Mouse (Mus musculus): Measurements from ENCODE around the gene Olfr46.
"Not testable (repeated sequence)": the region's sequence is repeated elsewhere in the genome, so short reads cannot be mapped to it uniquely, and the experiment has no call there.

Olfr46 gene

DNA sequence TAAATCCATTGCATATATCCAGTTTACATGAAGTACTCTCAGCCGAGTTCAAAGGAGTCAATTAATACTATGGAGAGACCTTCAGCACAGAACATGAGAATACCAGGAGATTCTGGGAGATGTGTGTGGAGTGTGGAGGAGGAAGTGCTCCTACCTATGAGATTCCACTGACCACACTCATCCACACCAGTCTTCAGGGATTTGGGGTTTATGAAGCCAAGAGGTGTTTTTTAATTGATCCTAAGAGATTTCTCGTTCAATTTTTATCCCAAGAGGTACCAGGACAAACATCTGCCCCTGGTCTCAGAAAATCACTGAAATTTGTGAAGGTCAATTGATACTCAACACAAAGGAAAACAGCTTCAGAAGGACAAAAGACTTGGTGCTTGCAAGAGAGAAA, at the start of gene Olfr46:
Gene Olfr46, plus strand, starts transcription at position 301 of the 400 bp plus-strand sequence.
- not testable (repeated sequence) for DNase-seq (ENCODE audit: low read depth, low spot score)

DNA sequence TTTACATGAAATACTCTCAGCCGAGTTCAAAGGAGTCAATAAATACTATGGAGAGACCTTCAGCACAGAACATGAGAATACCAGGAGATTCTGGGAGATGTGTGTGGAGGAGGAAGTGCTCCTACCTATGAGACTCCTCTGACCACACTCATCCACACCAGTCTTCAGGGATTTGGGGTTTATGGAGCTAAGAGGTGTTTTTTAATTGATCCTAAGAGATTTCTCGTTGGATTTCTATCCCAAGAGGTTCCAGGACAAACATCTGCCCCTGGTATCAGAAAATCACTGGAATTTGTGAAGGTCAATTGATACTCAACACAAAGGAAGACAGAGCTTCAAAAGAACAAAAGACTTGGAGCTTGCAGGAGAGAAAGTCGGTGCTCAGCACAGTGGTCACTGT, 33.5 kb upstream of the Olfr46 start, which contains the start of gene Olfr538:
Gene Olfr538, plus strand, starts transcription at position 301 of the 400 bp plus-strand sequence.
- DNase-seq (ENCODE audit: low read depth, low spot score), result no peak

DNA sequence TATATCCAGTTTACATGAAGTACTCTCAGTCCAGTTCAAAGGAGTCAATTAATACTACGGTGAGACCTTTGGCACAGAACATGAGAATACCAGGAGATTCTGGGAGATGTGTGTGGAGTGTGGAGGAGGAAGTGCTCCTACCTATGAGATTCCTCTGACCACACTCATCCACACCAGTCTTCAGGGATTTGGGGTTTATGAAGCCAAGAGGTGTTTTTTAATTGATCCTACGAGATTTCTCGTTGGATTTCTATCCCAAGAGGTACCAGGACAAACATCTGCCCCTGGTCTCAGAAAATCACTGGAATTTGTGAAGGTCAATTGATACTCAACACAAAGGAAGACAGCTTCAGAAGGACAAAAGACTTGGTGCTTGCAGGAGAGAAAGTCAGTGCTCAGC, 27.6 kb downstream of the Olfr46 start, which contains the start of gene Olfr61:
Gene Olfr61, plus strand, starts transcription at position 301 of the 400 bp plus-strand sequence.
- not testable (repeated sequence) for DNase-seq (ENCODE audit: low read depth, low spot score)

DNA sequence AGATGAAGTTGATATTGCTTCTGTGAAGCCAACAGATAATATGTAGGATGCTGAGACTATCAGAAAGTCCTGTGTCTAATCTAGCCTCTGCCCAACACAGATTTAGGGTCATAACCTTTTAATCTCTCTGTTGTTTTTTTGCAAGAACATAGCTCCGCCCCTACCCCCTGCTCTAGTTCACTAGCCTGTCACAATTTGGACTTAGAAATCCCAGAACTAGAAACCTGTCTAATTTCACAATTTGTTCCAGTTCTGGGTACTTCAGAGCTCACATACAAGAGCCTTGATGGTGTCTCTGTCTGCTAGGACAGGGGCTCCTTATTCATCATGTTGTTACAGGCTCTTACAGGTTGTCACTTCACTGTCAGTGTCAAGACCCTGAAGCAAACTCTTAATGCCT, 29.5 kb downstream of the Olfr46 start:
- no peak for DNase-seq (ENCODE audit: low read depth, low spot score)

DNA sequence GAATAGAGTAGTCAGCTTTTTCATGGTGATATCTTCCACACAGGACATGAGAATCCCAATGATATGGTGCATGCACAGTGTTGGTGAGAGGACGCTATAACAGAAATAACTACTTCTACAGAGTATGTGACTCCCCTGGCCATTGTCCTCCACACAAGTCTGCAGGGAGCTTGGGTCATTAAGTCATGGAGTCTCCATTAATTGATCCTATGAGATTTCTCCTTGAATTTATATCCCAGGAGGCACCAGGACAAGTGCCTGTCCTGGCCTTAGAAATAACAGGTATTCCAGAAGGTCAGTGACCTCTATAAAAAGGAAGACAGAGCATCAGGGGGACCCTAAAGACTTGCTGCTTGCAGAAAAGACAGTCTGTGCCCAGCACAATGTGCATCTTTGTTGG, 45.1 kb downstream of the Olfr46 start, which contains the start of gene Olfr53:
Gene Olfr53, plus strand, starts transcription at position 301 of the 400 bp plus-strand sequence.
- no peak for DNase-seq (ENCODE audit: low read depth, low spot score)

DNA sequence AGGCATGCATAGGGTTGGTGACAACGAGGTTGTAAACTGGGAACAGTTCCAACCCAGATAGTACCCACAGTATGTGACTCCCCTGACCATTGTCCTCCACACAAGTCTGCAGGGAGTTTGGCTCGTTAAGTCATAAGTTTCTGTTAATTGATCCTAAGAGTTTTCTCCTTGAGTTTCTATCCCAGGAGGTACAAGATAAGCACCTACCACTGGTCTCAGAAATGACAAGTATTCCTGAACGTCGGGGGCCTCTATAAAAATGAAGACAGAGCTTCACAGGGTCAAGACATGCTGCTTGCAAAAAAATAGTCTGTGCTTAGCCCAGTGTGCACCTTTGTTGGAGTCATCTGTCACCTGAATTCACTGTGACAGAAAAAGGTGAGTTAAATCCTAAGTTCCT, 58.6 kb downstream of the Olfr46 start, which contains the start of gene Olfr539:
Gene Olfr539, plus strand, starts transcription at position 301 of the 400 bp plus-strand sequence.
- DNase-seq (ENCODE audit: low read depth, low spot score), result no peak

All from 3T3-L1 (cell line).